19 mouse cellular contexts compared by ENCODE assay signal in the genomic region with DNA sequence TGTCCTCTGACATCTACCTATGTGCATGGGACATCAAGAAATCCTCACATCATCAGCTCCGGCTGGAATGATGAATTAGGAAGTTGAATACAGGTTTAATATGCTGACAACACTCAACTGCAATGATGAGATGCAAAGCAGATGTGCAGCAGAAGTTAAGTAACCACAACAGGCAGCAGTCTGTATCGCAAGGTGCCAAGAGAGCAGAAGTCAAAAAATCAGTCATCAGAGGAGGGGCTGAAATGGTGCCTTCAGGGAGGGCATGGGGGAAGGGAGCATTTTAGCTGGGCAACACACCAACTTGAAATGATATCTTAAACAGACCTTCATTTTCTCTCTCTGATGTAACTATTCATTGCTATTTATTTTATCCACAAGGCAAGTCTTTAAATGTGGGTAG.
"Had no signal": no experiment of that assay in that cellular context is flagged by ENCODE, and none has a peak within 500 bp of the region (broad histone marks: within the 10 kb centered on the region; RNA-seq: fewer than 3 reads in every experiment).

No protein-coding gene starts in this region.

- H3K27me3 ChIP-seq: kidney, embryonic 15.5 days; limb, embryonic 12.5 days; limb, embryonic 15.5 days; liver, embryonic 15.5 days; lung, embryonic 15.5 days; midbrain, embryonic 12.5 days; midbrain, embryonic 15.5 days; neural tube, embryonic 12.5 days; neural tube, embryonic 15.5 days had no signal

- H3K4me3 ChIP-seq: kidney, embryonic 15.5 days; limb, embryonic 12.5 days; limb, embryonic 15.5 days; liver, embryonic 15.5 days; lung, embryonic 15.5 days; midbrain, embryonic 12.5 days; midbrain, embryonic 15.5 days; neural tube, embryonic 12.5 days; neural tube, embryonic 15.5 days had no signal

- H3K36me3 ChIP-seq: kidney, embryonic 15.5 days; limb, embryonic 12.5 days; limb, embryonic 15.5 days; liver, embryonic 15.5 days; lung, embryonic 15.5 days; midbrain, embryonic 12.5 days; midbrain, embryonic 15.5 days; neural tube, embryonic 12.5 days; neural tube, embryonic 15.5 days had no signal

- DNase-seq: kidney, postnatal 10 days; kidney, postnatal 4 days; left cerebral cortex, postnatal 4 days; lung, postnatal 10 days; lung, postnatal 36 days; right cerebral cortex, adult 18-20 months; right cerebral cortex, postnatal 14 days; right cerebral cortex, postnatal 4 days; thymus, postnatal 25 days had no signal

- H3K4me1 ChIP-seq: kidney, embryonic 15.5 days; limb, embryonic 12.5 days; limb, embryonic 15.5 days; liver, embryonic 15.5 days; lung, embryonic 15.5 days; midbrain, embryonic 15.5 days; neural tube, embryonic 12.5 days; neural tube, embryonic 15.5 days had no signal

- H3K9me3 ChIP-seq: kidney, embryonic 15.5 days; limb, embryonic 12.5 days; limb, embryonic 15.5 days; liver, embryonic 15.5 days; lung, embryonic 15.5 days; midbrain, embryonic 12.5 days; midbrain, embryonic 15.5 days; neural tube, embryonic 12.5 days; neural tube, embryonic 15.5 days had no signal

- H3K27ac ChIP-seq: kidney, embryonic 15.5 days; limb, embryonic 12.5 days; limb, embryonic 15.5 days; liver, embryonic 15.5 days; lung, embryonic 15.5 days; midbrain, embryonic 12.5 days; midbrain, embryonic 15.5 days; neural tube, embryonic 12.5 days; neural tube, embryonic 15.5 days; stomach, postnatal 0 days had no signal
